Mouse (Mus musculus): ENCODE results near the gene Mpst. TPM values are rescaled to one million over a fixed set of nuclear protein-coding genes. Genes with fewer than 3 reads are reported as not detected.

Mpst gene
- polyA plus RNA-seq, 1 experiment from 2014 or later = 5.1 TPM

DNA sequence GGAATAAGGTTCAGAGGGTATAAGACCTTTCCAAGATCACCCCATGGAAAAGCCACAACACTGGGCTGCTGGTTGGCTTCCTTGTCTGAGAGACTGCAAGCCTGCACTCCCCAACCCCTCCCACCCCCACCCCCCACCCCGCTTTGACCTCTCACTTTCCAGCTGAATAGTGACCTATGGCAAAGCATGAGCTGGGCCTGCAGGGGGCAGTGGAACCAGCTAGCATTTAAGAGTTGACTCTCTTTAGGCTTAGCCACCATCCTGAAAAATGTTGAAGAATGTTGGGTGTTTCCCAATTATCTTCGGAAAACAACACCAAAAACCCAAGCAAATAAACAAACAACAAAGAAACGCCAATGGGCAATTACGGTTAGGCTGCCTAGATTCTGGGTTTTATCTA is 19.0 kb downstream of the Mpst start:
- no peak for ATAC-seq (replicated peaks; ENCODE audit: low FRiP score)
- H3K27me3 ChIP-seq (replicated peaks; ENCODE audit: control insufficient read depth, insufficient read depth, low read length) = peaks cover 44% of the 10 kb centered on the region
- H3K4me1 ChIP-seq (replicated peaks; ENCODE audit: control insufficient read depth, insufficient read depth, low read length) = peaks cover 9% of the 10 kb centered on the region
- 56% methylated on average over 4 of the region's 4 CpGs for WGBS
- no peak overlapping the region for H3K4me3 ChIP-seq (ENCODE audit: low read depth, low read length)
- no peaks in the 10 kb centered on the region for H3K9me3 ChIP-seq (ENCODE audit: control insufficient read depth, low read length)
- H3K4me2 ChIP-seq = no peak overlapping the region
- H3K27ac ChIP-seq (ENCODE audit: low read depth, low read length) = no peak overlapping the region
- H3K9ac ChIP-seq (ENCODE audit: low read depth, low read length) = no peak overlapping the region
- no peaks in the 10 kb centered on the region for H3K36me3 ChIP-seq (ENCODE audit: control insufficient read depth, insufficient read depth, low read length)
- DNase-seq (ENCODE audit: low spot score) = no peak

DNA sequence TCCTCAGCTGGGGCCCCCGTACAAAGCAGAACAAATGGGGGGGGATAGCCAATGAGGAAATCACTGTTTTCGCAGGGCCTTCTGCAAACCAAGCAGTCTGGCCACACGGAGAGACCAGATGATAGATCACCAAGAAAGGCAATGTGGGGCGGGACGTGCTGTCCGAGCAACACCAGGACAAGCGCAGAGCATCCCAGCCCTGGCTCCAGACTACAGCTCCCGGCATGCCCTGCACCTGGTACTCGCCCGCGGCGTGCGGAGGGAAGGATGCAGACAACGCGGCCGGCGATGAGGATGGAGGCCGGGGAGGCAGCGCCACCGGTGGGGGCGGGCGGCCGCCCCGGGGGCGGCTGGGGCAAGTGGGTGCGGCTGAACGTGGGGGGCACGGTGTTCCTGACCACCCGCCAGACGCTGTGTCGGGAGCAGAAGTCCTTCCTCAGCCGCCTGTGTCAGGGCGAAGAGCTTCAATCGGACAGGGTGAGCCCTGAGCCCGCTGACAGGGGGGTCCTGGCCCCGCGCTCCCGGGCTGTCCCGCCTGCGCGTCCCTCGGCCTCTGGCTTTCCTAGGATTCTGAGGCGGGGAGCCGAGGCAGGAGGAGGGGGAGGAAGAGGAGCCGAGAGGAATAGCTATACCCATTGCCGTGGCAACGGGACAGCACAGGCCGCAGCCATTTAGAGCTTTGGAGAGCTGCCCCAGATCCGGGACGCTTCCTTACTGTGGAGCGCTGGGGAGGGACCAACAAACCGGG is 22.3 kb downstream of the Mpst start, which contains the start of gene Kctd17:
Gene Kctd17 (plus strand): TSS at position 174 of the 748 bp plus-strand sequence.
- H3K27me3 ChIP-seq (replicated peaks; ENCODE audit: control insufficient read depth, insufficient read depth, low read length) = peaks cover 37% of the 10 kb centered on the region
- no peaks in the 10 kb centered on the region for H3K36me3 ChIP-seq (ENCODE audit: control insufficient read depth, insufficient read depth, low read length)
- H3K4me1 ChIP-seq (replicated peaks; ENCODE audit: control insufficient read depth, insufficient read depth, low read length) = peaks cover 10% of the 10 kb centered on the region; the same call in 1 of the 2 replicates
- ATAC-seq (replicated peaks; ENCODE audit: low FRiP score) (0 out of 2 replicates have a peak, but pooled peaks have one; percentile 42), DNase-seq (ENCODE audit: low spot score) (peak; percentile 71)
- peak within 1 kb of the TSS; percentile 51 for H3K4me3 ChIP-seq (ENCODE audit: low read depth, low read length)
- H3K9me3 ChIP-seq (ENCODE audit: control insufficient read depth, low read length) = no peaks in the 10 kb centered on the region
- H3K27ac ChIP-seq (ENCODE audit: low read depth, low read length) = no peak within 1 kb of the TSS
- H3K4me2 ChIP-seq = peak within 1 kb of the TSS; percentile 63
- H3K9ac ChIP-seq (ENCODE audit: low read depth, low read length) = peak within 1 kb of the TSS; percentile 31
- 2% methylated on average over 52 of the region's 52 CpGs for WGBS

GRCm38 (mm10) chr15:78429139-78429459 is 22.9 kb downstream of the Mpst start:
- Histone ChIP-seq H3K4me3 (ENCODE audit: low read depth, low read length) (peak overlapping the region; percentile 51), H3K9ac (ENCODE audit: low read depth, low read length) (peak overlapping the region; percentile 31; the same call in 1 of the 2 replicates), H3K27ac (ENCODE audit: low read depth, low read length) (no peak overlapping the region), H3K36me3 (ENCODE audit: control insufficient read depth, insufficient read depth, low read length) (no peaks in the 10 kb centered on the region), H3K4me2 (peak overlapping the region; percentile 63), H3K9me3 (ENCODE audit: control insufficient read depth, low read length) (no peaks in the 10 kb centered on the region), H3K27me3 (replicated peaks; ENCODE audit: control insufficient read depth, insufficient read depth, low read length) (peaks cover 35% of the 10 kb centered on the region), H3K4me1 (replicated peaks; ENCODE audit: control insufficient read depth, insufficient read depth, low read length) (peaks cover 10% of the 10 kb centered on the region; the same call in 1 of the 2 replicates)
- DNase-seq (ENCODE audit: low spot score) (no peak), ATAC-seq (replicated peaks; ENCODE audit: low FRiP score) (no peak)
- WGBS = 18% methylated on average over 3 of the region's 3 CpGs

DNA sequence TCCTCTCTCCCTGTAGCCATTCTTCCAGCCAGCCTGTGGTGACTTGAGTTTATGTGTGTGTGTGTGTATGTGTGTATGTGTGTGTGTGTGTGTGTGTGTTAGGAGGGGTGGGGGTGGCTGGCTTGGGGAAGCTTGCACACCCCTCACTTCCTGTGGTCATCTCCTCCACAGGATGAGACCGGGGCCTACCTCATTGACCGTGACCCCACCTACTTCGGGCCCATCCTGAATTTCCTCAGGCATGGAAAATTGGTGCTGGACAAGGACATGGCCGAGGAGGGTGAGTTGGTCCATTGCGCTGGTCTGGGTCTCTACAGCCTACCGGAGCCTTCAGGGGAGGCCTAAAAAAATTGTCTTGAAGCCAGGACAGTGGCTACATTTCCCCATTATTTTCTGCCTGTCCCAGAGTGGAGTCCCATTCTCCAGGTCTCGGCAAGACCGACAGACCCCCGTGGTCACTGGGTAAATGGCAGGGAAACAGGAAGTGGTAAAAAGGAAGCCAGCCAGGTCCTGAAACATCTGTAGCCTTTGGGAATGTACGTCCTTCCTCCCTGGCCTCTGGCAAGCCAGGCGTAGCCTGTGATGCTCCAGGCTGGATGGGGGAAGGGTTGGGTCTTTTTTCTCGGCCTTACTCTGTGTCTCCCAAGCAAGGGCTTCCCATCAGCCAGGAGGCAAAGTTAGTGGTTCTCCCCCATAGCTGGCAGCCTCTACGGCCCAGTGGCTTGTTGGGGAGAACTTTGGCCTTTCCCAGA is 23.8 kb downstream of the Mpst start:
- Histone ChIP-seq H3K27ac (ENCODE audit: low read depth, low read length) (no peak overlapping the region; the same call in 1 of the 2 replicates), H3K27me3 (replicated peaks; ENCODE audit: control insufficient read depth, insufficient read depth, low read length) (peaks cover 34% of the 10 kb centered on the region), H3K4me3 (ENCODE audit: low read depth, low read length) (no peak overlapping the region), H3K4me2 (no peak overlapping the region; the same call in 1 of the 2 replicates), H3K4me1 (replicated peaks; ENCODE audit: control insufficient read depth, insufficient read depth, low read length) (peaks cover 10% of the 10 kb centered on the region; the same call in 1 of the 2 replicates), H3K9me3 (ENCODE audit: control insufficient read depth, low read length) (no peaks in the 10 kb centered on the region), H3K36me3 (ENCODE audit: control insufficient read depth, insufficient read depth, low read length) (no peaks in the 10 kb centered on the region), H3K9ac (ENCODE audit: low read depth, low read length) (no peak overlapping the region)
- ATAC-seq (replicated peaks; ENCODE audit: low FRiP score) (no peak), DNase-seq (ENCODE audit: low spot score) (no peak)
- 60% methylated on average over 13 of the region's 13 CpGs for WGBS

DNA sequence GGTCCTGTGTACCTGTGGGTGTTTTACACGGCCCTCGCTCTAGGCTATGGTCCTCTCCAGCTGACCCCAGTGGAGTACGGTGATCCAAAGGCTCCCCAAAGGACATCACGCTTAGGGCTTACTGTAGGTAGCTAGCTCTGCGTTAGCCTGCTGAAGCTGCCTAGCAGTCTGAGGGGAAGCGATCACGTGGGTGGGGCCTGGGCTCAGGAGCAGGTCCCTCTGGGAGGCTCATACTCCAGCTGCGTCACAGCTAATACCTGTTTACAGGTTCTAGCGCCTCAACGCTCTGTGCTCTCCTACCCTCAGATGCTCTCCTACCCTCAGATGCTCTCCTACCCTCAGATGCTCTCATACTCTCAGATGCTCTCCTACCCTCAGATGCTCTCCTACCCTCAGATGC is 24.7 kb downstream of the Mpst start:
- Histone ChIP-seq H3K27me3 (replicated peaks; ENCODE audit: control insufficient read depth, insufficient read depth, low read length) (peaks cover 34% of the 10 kb centered on the region), H3K27ac (ENCODE audit: low read depth, low read length) (no peak overlapping the region), H3K4me2 (no peak overlapping the region), H3K4me1 (replicated peaks; ENCODE audit: control insufficient read depth, insufficient read depth, low read length) (peaks cover 10% of the 10 kb centered on the region; the same call in 1 of the 2 replicates), H3K36me3 (ENCODE audit: control insufficient read depth, insufficient read depth, low read length) (no peaks in the 10 kb centered on the region), H3K9me3 (ENCODE audit: control insufficient read depth, low read length) (no peaks in the 10 kb centered on the region), H3K9ac (ENCODE audit: low read depth, low read length) (no peak overlapping the region), H3K4me3 (ENCODE audit: low read depth, low read length) (no peak overlapping the region)
- ATAC-seq (replicated peaks; ENCODE audit: low FRiP score) (no peak), DNase-seq (ENCODE audit: low spot score) (no peak)
- WGBS = 86% methylated on average over 10 of the region's 10 CpGs

GRCm38 (mm10) chr15:78431541-78432121 is 25.4 kb downstream of the Mpst start:
- Histone ChIP-seq H3K9ac (ENCODE audit: low read depth, low read length) (no peak overlapping the region), H3K9me3 (ENCODE audit: control insufficient read depth, low read length) (no peaks in the 10 kb centered on the region), H3K4me2 (no peak overlapping the region), H3K36me3 (ENCODE audit: control insufficient read depth, insufficient read depth, low read length) (no peaks in the 10 kb centered on the region), H3K4me3 (ENCODE audit: low read depth, low read length) (no peak overlapping the region), H3K27ac (ENCODE audit: low read depth, low read length) (0 out of 2 replicates have a peak overlapping the region, but pooled peaks have one; percentile 28), H3K4me1 (replicated peaks; ENCODE audit: control insufficient read depth, insufficient read depth, low read length) (peaks cover 13% of the 10 kb centered on the region; the same call in 1 of the 2 replicates), H3K27me3 (replicated peaks; ENCODE audit: control insufficient read depth, insufficient read depth, low read length) (peaks cover 40% of the 10 kb centered on the region)
- ATAC-seq (replicated peaks; ENCODE audit: low FRiP score) = no peak
- no peak for DNase-seq (ENCODE audit: low spot score)
- 75% methylated on average over 7 of the region's 7 CpGs for WGBS

DNA sequence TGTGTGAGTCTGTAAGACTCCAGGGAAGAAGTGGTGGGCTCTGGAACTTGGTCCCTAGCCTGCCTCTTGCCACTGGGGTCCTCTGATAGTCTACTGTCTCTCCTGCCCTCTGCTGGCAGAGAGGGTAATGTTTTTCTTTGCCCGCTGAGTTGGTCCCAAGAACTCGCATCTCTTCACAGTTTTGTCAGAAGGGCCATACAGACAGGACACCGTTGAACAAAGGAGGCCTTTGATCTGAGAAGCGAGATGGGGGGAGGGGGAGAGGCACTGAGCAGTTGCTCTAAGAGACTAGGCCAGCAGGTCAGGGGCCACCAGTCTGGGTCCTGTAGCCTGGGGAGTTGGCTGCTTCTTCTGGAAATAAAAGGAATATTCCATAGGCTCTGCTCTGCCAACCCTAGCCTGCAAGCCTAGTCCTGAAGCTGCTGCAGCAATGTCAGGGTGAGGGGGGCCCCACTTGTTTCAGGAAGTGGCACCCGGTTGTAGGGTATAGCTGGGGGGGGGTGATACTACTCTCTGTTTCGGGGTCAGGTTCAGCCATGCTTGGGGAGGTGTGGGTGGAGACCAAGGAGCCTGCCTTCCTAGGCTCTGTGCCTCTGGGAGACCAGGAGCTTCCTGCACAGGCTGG is 28.8 kb downstream of the Mpst start:
- WGBS = 30% methylated on average over 6 of the region's 6 CpGs
- H3K27ac ChIP-seq (ENCODE audit: low read depth, low read length) = no peak overlapping the region
- ATAC-seq (replicated peaks; ENCODE audit: low FRiP score) (no peak), DNase-seq (ENCODE audit: low spot score) (no peak)
- no peak overlapping the region for H3K4me3 ChIP-seq (ENCODE audit: low read depth, low read length)
- H3K4me2 ChIP-seq = no peak overlapping the region
- peaks cover 21% of the 10 kb centered on the region for H3K4me1 ChIP-seq (replicated peaks; ENCODE audit: control insufficient read depth, insufficient read depth, low read length)
- H3K9ac ChIP-seq (ENCODE audit: low read depth, low read length) = no peak overlapping the region
- no peaks in the 10 kb centered on the region for H3K9me3 ChIP-seq (ENCODE audit: control insufficient read depth, low read length)
- peaks cover 23% of the 10 kb centered on the region for H3K27me3 ChIP-seq (replicated peaks; ENCODE audit: control insufficient read depth, insufficient read depth, low read length)
- no peaks in the 10 kb centered on the region for H3K36me3 ChIP-seq (ENCODE audit: control insufficient read depth, insufficient read depth, low read length)

- WGBS = 81% methylated on average over 11 of the region's 11 CpGs
- no peak for ATAC-seq (replicated peaks; ENCODE audit: low FRiP score)
- Histone ChIP-seq H3K4me3 (ENCODE audit: low read depth, low read length) (no peak overlapping the region), H3K4me1 (replicated peaks; ENCODE audit: control insufficient read depth, insufficient read depth, low read length) (peaks cover 21% of the 10 kb centered on the region), H3K9me3 (ENCODE audit: control insufficient read depth, low read length) (no peaks in the 10 kb centered on the region), H3K27me3 (replicated peaks; ENCODE audit: control insufficient read depth, insufficient read depth, low read length) (peaks cover 23% of the 10 kb centered on the region), H3K36me3 (ENCODE audit: control insufficient read depth, insufficient read depth, low read length) (no peaks in the 10 kb centered on the region), H3K9ac (ENCODE audit: low read depth, low read length) (no peak overlapping the region), H3K4me2 (no peak overlapping the region), H3K27ac (ENCODE audit: low read depth, low read length) (no peak overlapping the region)
- DNase-seq (ENCODE audit: low spot score) = no peak
Measured at GRCm38 (mm10) chr15:78435681-78436080, 29.5 kb downstream of the Mpst start.
